Mouse (Mus musculus): ENCODE results near the gene 2310003L06Rik. TPM values are rescaled to one million over a fixed set of nuclear protein-coding genes. Genes with fewer than 3 reads are reported as not detected.

The 2310003L06Rik gene
- polyA plus RNA-seq (2015; fragmentation: Nextera tagmentation; extraction: Ambion mirVana), result not detected in 2 replicates

GRCm38 (mm10) chr5:87969201-87969600, at the start of gene 2310003L06Rik, which contains the start of gene Gm28434:
TSS of gene 2310003L06Rik (plus strand) at chr5:87969459.
TSS of gene Gm28434 (plus strand) at chr5:87969517.
- Histone ChIP-seq H3K9ac (no peak within 1 kb of the TSS), H3K36me3 (ENCODE audit: poor library complexity, severe bottlenecking) (no peaks in the 10 kb centered on the region), H3K4me2 (no peak within 1 kb of the TSS), H3K4me3 (no peak within 1 kb of the TSS), H3K4me1 (no peaks in the 10 kb centered on the region), H3K27ac (no peak within 1 kb of the TSS), H3K9me3 (replicated peaks) (no peaks in the 10 kb centered on the region), H3K27me3 (no peaks in the 10 kb centered on the region)
- no peak for ATAC-seq
- WGBS, result 51% methylated on average over 2 of the region's 2 CpGs

- Histone ChIP-seq H3K9ac (no peak within 1 kb of the TSS), H3K4me3 (no peak within 1 kb of the TSS), H3K27me3 (no peaks in the 10 kb centered on the region), H3K4me1 (no peaks in the 10 kb centered on the region), H3K4me2 (no peak within 1 kb of the TSS), H3K36me3 (ENCODE audit: poor library complexity, severe bottlenecking) (no peaks in the 10 kb centered on the region), H3K9me3 (replicated peaks) (no peaks in the 10 kb centered on the region), H3K27ac (no peak within 1 kb of the TSS)
- 26% methylated on average over 5 of the region's 5 CpGs for WGBS
- no peak for ATAC-seq
Measured at GRCm38 (mm10) chr5:87925372-87925771, 43.9 kb upstream of the 2310003L06Rik start, which contains the start of gene Csn3. TSS of gene Csn3 (plus strand) at chr5:87925579.

- no peak for ATAC-seq
- H3K36me3 ChIP-seq (ENCODE audit: poor library complexity, severe bottlenecking), result no peaks in the 10 kb centered on the region
Measured at GRCm38 (mm10) chr5:87931603-87932002, 37.7 kb upstream of the 2310003L06Rik start.

GRCm38 (mm10) chr5:87940752-87941151, 28.5 kb upstream of the 2310003L06Rik start:
- H3K9ac ChIP-seq, result no peak overlapping the region
- H3K36me3 ChIP-seq (ENCODE audit: poor library complexity, severe bottlenecking), result no peaks in the 10 kb centered on the region
- H3K4me1 ChIP-seq, result no peaks in the 10 kb centered on the region
- ATAC-seq, result no peak
- H3K4me3 ChIP-seq, result no peak overlapping the region
- no peaks in the 10 kb centered on the region for H3K27me3 ChIP-seq
- H3K27ac ChIP-seq, result no peak overlapping the region
- H3K4me2 ChIP-seq, result no peak overlapping the region
- WGBS, result 51% methylated on average over 3 of the region's 3 CpGs
- no peaks in the 10 kb centered on the region for H3K9me3 ChIP-seq (replicated peaks)

More at GRCm38 (mm10) chr5:87931603-87932002, 37.7 kb upstream of the 2310003L06Rik start:
- no peaks in the 10 kb centered on the region for H3K27me3 ChIP-seq
- H3K27ac ChIP-seq, result no peak overlapping the region
- 50% methylated on average over 1 of the region's 1 CpGs for WGBS
- no peak overlapping the region for H3K9ac ChIP-seq
- H3K9me3 ChIP-seq (replicated peaks), result no peaks in the 10 kb centered on the region
- H3K4me3 ChIP-seq, result no peak overlapping the region
- H3K4me2 ChIP-seq, result no peak overlapping the region
- no peaks in the 10 kb centered on the region for H3K4me1 ChIP-seq

GRCm38 (mm10) chr5:87942515-87942914, 26.7 kb upstream of the 2310003L06Rik start:
- ATAC-seq, result peak; percentile 24; the same call in 1 of the 2 replicates
- Histone ChIP-seq H3K4me2 (no peak overlapping the region), H3K36me3 (ENCODE audit: poor library complexity, severe bottlenecking) (no peaks in the 10 kb centered on the region), H3K27me3 (no peaks in the 10 kb centered on the region), H3K27ac (no peak overlapping the region), H3K9me3 (replicated peaks) (no peaks in the 10 kb centered on the region), H3K9ac (no peak overlapping the region), H3K4me3 (no peak overlapping the region), H3K4me1 (no peaks in the 10 kb centered on the region)

GRCm38 (mm10) chr5:87951836-87952235, 17.4 kb upstream of the 2310003L06Rik start:
- Histone ChIP-seq H3K9me3 (replicated peaks) (no peaks in the 10 kb centered on the region), H3K4me2 (no peak overlapping the region), H3K27ac (no peak overlapping the region), H3K4me1 (no peaks in the 10 kb centered on the region), H3K27me3 (no peaks in the 10 kb centered on the region), H3K9ac (no peak overlapping the region), H3K4me3 (no peak overlapping the region), H3K36me3 (ENCODE audit: poor library complexity, severe bottlenecking) (no peaks in the 10 kb centered on the region)
- no peak for ATAC-seq

GRCm38 (mm10) chr5:87979139-87979538, 9.9 kb downstream of the 2310003L06Rik start, which contains the start of gene Cabs1:
TSS of gene Cabs1 (plus strand) at chr5:87979439.
- H3K4me3 ChIP-seq, result no peak within 1 kb of the TSS
- no peaks in the 10 kb centered on the region for H3K4me1 ChIP-seq
- no peaks in the 10 kb centered on the region for H3K9me3 ChIP-seq (replicated peaks)
- no peak within 1 kb of the TSS for H3K9ac ChIP-seq
- H3K4me2 ChIP-seq, result no peak within 1 kb of the TSS
- H3K36me3 ChIP-seq (ENCODE audit: poor library complexity, severe bottlenecking), result no peaks in the 10 kb centered on the region
- H3K27me3 ChIP-seq, result no peaks in the 10 kb centered on the region
- WGBS, result 82% methylated on average over 3 of the region's 3 CpGs
- ATAC-seq, result no peak
- no peak within 1 kb of the TSS for H3K27ac ChIP-seq

GRCm38 (mm10) chr5:87982468-87983214, 13.4 kb downstream of the 2310003L06Rik start:
- Histone ChIP-seq H3K4me2 (no peak overlapping the region), H3K4me1 (no peaks in the 10 kb centered on the region), H3K27me3 (no peaks in the 10 kb centered on the region), H3K4me3 (no peak overlapping the region), H3K36me3 (ENCODE audit: poor library complexity, severe bottlenecking) (no peaks in the 10 kb centered on the region), H3K9me3 (replicated peaks) (no peaks in the 10 kb centered on the region), H3K27ac (no peak overlapping the region), H3K9ac (no peak overlapping the region)
- WGBS, result 63% methylated on average over 3 of the region's 3 CpGs
- ATAC-seq, result 0 out of 2 replicates have a peak, but pooled peaks have one; percentile 33

- Histone ChIP-seq H3K4me3 (no peak within 1 kb of the TSS), H3K9me3 (replicated peaks) (no peaks in the 10 kb centered on the region), H3K4me1 (no peaks in the 10 kb centered on the region), H3K27me3 (no peaks in the 10 kb centered on the region), H3K36me3 (ENCODE audit: poor library complexity, severe bottlenecking) (no peaks in the 10 kb centered on the region), H3K27ac (no peak within 1 kb of the TSS), H3K9ac (no peak within 1 kb of the TSS), H3K4me2 (no peak within 1 kb of the TSS)
- ATAC-seq, result no peak
- 92% methylated on average over 3 of the region's 3 CpGs for WGBS
Measured at GRCm38 (mm10) chr5:88002249-88002648, 33.0 kb downstream of the 2310003L06Rik start, which contains the start of gene Smr3a. TSS of gene Smr3a (plus strand) at chr5:88002549.

- ATAC-seq, result no peak
- no peaks in the 10 kb centered on the region for H3K27me3 ChIP-seq
Measured at GRCm38 (mm10) chr5:88005241-88005640, 36.0 kb downstream of the 2310003L06Rik start.

More at GRCm38 (mm10) chr5:88005241-88005640, 36.0 kb downstream of the 2310003L06Rik start:
- no peaks in the 10 kb centered on the region for H3K4me1 ChIP-seq
- H3K9me3 ChIP-seq (replicated peaks), result no peaks in the 10 kb centered on the region
- H3K9ac ChIP-seq, result no peak overlapping the region
- H3K4me3 ChIP-seq, result no peak overlapping the region
- H3K4me2 ChIP-seq, result no peak overlapping the region
- no peaks in the 10 kb centered on the region for H3K36me3 ChIP-seq (ENCODE audit: poor library complexity, severe bottlenecking)
- H3K27ac ChIP-seq, result no peak overlapping the region
